Mouse (Mus musculus) midbrain, embryonic 11.5 days (tissue): Measurements from ENCODE around the gene Uri1. TPM values are rescaled to one million over a fixed set of nuclear protein-coding genes. Genes with fewer than 3 reads are reported as not detected.

Source experiments
- ATAC-seq: fragments of 200-750 bp; cut with Nextera tagmentation; 2 replicates; pipeline ENCODE4 v1.8.0; 2017; ENCODE audit warnings: moderate TSS enrichment, moderate library complexity; ENCODE audit not compliant: low FRiP score
- DNase-seq: peaks from one replicate; pipeline ENCODE4 v3.0.0; 2015; ENCODE audit warnings: low spot score; ENCODE audit errors: missing footprints
- H3K27ac ChIP-seq: fragments of 300-500 bp; sonication (generic); 2 replicates; pipeline ENCODE4 v1.5.1; 2014; ENCODE audit warnings: low read depth, low read length
- H3K27me3 ChIP-seq: fragments of 300-500 bp; sonication (generic); 2 replicates; pipeline ENCODE4 v1.6.1; 2014; ENCODE audit warnings: mild to moderate bottlenecking, low read length, moderate library complexity, mixed read lengths; ENCODE audit not compliant: control insufficient read depth, insufficient read depth
- H3K36me3 ChIP-seq: fragments of 300-500 bp; sonication (generic); 2 replicates; pipeline ENCODE4 v1.6.1; 2014; ENCODE audit warnings: mild to moderate bottlenecking, low read length, moderate library complexity, mixed read lengths; ENCODE audit not compliant: control insufficient read depth, insufficient read depth
- H3K4me1 ChIP-seq: fragments of 300-500 bp; sonication (generic); 2 replicates; pipeline ENCODE4 v1.6.1; 2014; ENCODE audit warnings: low read length; ENCODE audit not compliant: control insufficient read depth, insufficient read depth
- H3K4me2 ChIP-seq: fragments of 300-500 bp; sonication (generic); 2 replicates; pipeline ENCODE4 v1.6.1; 2014; ENCODE audit warnings: mild to moderate bottlenecking, moderate library complexity
- H3K4me3 ChIP-seq: fragments of 300-500 bp; sonication (generic); 2 replicates; pipeline ENCODE4 v1.5.1; 2014; ENCODE audit warnings: low read depth, low read length
- H3K9ac ChIP-seq: fragments of 300-500 bp; sonication (generic); 2 replicates; pipeline ENCODE4 v1.6.1; 2014; ENCODE audit warnings: low read length
- H3K9me3 ChIP-seq: fragments of 300-500 bp; sonication (generic); 2 replicates; pipeline ENCODE4 v1.6.1; 2016; ENCODE audit warnings: low read length; ENCODE audit not compliant: control insufficient read depth
- WGBS: fragments of 180-500 bp; shearing (Covaris S2); extraction: QIAGEN DNeasy Blood & Tissue Kit; methylation state at CpG from one replicate; pipeline ENCODE4 v1.1.7; 2014; 5-methylcytosine and 5-hydroxymethylcytosine counted together
- polyA plus RNA-seq: library from polyadenylated mRNA; unstranded; fragments of >200 nt; fragmentation: Nextera tagmentation; extraction: Ambion mirVana; gene quantifications from 2 replicates; pipeline ENCODE4 v1.2.1, GENCODE M21; 2014

Uri1 gene
- polyA plus RNA-seq, 1 experiment from 2014 or later, result 47.9 TPM

GRCm38 (mm10) chr7:37961247-37961646, 62.1 kb downstream of the Uri1 start:
- Histone ChIP-seq H3K27ac (no peak overlapping the region), H3K27me3 (no peaks in the 10 kb centered on the region), H3K4me2 (no peak overlapping the region), H3K4me3 (no peak overlapping the region), H3K4me1 (no peaks in the 10 kb centered on the region), H3K9me3 (no peaks in the 10 kb centered on the region), H3K36me3 (peaks cover 5% of the 10 kb centered on the region; the same call in 1 of the 2 replicates), H3K9ac (no peak overlapping the region)
- ATAC-seq, result no peak
- no peak for DNase-seq
- WGBS, result 93% methylated on average over 11 of the region's 11 CpGs

- 84% methylated on average over 9 of the region's 9 CpGs for WGBS
- no peak overlapping the region for H3K9ac ChIP-seq
These were observed 71.5 kb downstream of the Uri1 start for GRCm38 (mm10) chr7:37951841-37952240.

GRCm38 (mm10) chr7:37936459-37936858, 86.9 kb downstream of the Uri1 start:
- Histone ChIP-seq H3K27ac (no peak overlapping the region), H3K36me3 (no peaks in the 10 kb centered on the region), H3K4me3 (no peak overlapping the region), H3K4me2 (no peak overlapping the region), H3K9ac (no peak overlapping the region), H3K9me3 (no peaks in the 10 kb centered on the region), H3K4me1 (peaks cover 15% of the 10 kb centered on the region), H3K27me3 (no peaks in the 10 kb centered on the region)
- DNase-seq (no peak), ATAC-seq (no peak)
- WGBS, result 84% methylated on average over 8 of the region's 8 CpGs

More at GRCm38 (mm10) chr7:37951841-37952240, 71.5 kb downstream of the Uri1 start:
- ATAC-seq, result no peak
- no peak for DNase-seq
- H3K27ac ChIP-seq, result no peak overlapping the region
- H3K4me2 ChIP-seq, result no peak overlapping the region
- no peaks in the 10 kb centered on the region for H3K4me1 ChIP-seq
- H3K27me3 ChIP-seq, result no peaks in the 10 kb centered on the region
- H3K9me3 ChIP-seq, result no peaks in the 10 kb centered on the region
- H3K36me3 ChIP-seq, result peaks cover 3% of the 10 kb centered on the region; the same call in 1 of the 2 replicates
- H3K4me3 ChIP-seq, result no peak overlapping the region

- DNase-seq, result no peak
- no peaks in the 10 kb centered on the region for H3K9me3 ChIP-seq
- WGBS, result 79% methylated on average over 5 of the region's 5 CpGs
- no peak overlapping the region for H3K4me3 ChIP-seq
- no peak overlapping the region for H3K4me2 ChIP-seq
- no peaks in the 10 kb centered on the region for H3K27me3 ChIP-seq
- H3K36me3 ChIP-seq, result no peaks in the 10 kb centered on the region
- no peak for ATAC-seq
- no peak overlapping the region for H3K27ac ChIP-seq
- H3K4me1 ChIP-seq, result peaks cover 17% of the 10 kb centered on the region
- H3K9ac ChIP-seq, result no peak overlapping the region
These were observed 87.6 kb downstream of the Uri1 start for GRCm38 (mm10) chr7:37935786-37936185.

- no peak overlapping the region for H3K4me3 ChIP-seq
- no peak overlapping the region for H3K9ac ChIP-seq
- H3K27me3 ChIP-seq, result no peaks in the 10 kb centered on the region
- H3K9me3 ChIP-seq, result no peaks in the 10 kb centered on the region
- ATAC-seq, result peak; percentile 36; the same call in 1 of the 2 replicates
- peaks cover 17% of the 10 kb centered on the region for H3K4me1 ChIP-seq
- H3K4me2 ChIP-seq, result no peak overlapping the region
- no peaks in the 10 kb centered on the region for H3K36me3 ChIP-seq
- DNase-seq, result peak; percentile 89
- 22% methylated on average over 5 of the region's 5 CpGs for WGBS
- no peak overlapping the region for H3K27ac ChIP-seq
These were observed 88.6 kb downstream of the Uri1 start for GRCm38 (mm10) chr7:37934770-37935182.

GRCm38 (mm10) chr7:37933754-37934308, 89.5 kb downstream of the Uri1 start:
- DNase-seq, result no peak
- H3K4me2 ChIP-seq, result peak overlapping the region; percentile 6; the same call in 1 of the 2 replicates

GRCm38 (mm10) chr7:37931631-37932030, 91.7 kb downstream of the Uri1 start:
- no peaks in the 10 kb centered on the region for H3K9me3 ChIP-seq
- no peak overlapping the region for H3K27ac ChIP-seq
- 20% methylated on average over 3 of the region's 3 CpGs for WGBS
- H3K9ac ChIP-seq, result no peak overlapping the region
- DNase-seq (no peak), ATAC-seq (no peak)
- no peaks in the 10 kb centered on the region for H3K27me3 ChIP-seq
- H3K4me1 ChIP-seq, result peaks cover 17% of the 10 kb centered on the region
- no peak overlapping the region for H3K4me3 ChIP-seq
- H3K4me2 ChIP-seq, result no peak overlapping the region
- no peaks in the 10 kb centered on the region for H3K36me3 ChIP-seq

More at GRCm38 (mm10) chr7:37933754-37934308, 89.5 kb downstream of the Uri1 start:
- peaks cover 17% of the 10 kb centered on the region for H3K4me1 ChIP-seq
- no peaks in the 10 kb centered on the region for H3K36me3 ChIP-seq
- 29% methylated on average over 9 of the region's 9 CpGs for WGBS
- H3K9ac ChIP-seq, result peak overlapping the region; percentile 15; the same call in 1 of the 2 replicates
- H3K27ac ChIP-seq, result no peak overlapping the region
- H3K27me3 ChIP-seq, result no peaks in the 10 kb centered on the region
- no peaks in the 10 kb centered on the region for H3K9me3 ChIP-seq
- no peak overlapping the region for H3K4me3 ChIP-seq
- peak; percentile 64 for ATAC-seq

- H3K27ac ChIP-seq, result no peak overlapping the region
- no peak for DNase-seq
These were observed 93.6 kb downstream of the Uri1 start for GRCm38 (mm10) chr7:37929738-37930137.

GRCm38 (mm10) chr7:37922999-37923398, 100.4 kb downstream of the Uri1 start:
- ATAC-seq (no peak), DNase-seq (no peak)
- H3K36me3 ChIP-seq, result no peaks in the 10 kb centered on the region
- H3K27ac ChIP-seq, result no peak overlapping the region
- no peak overlapping the region for H3K4me2 ChIP-seq
- no peak overlapping the region for H3K4me3 ChIP-seq
- H3K27me3 ChIP-seq, result no peaks in the 10 kb centered on the region
- no peak overlapping the region for H3K9ac ChIP-seq
- WGBS, result 79% methylated on average over 4 of the region's 4 CpGs
- no peaks in the 10 kb centered on the region; the same call in 1 of the 2 replicates for H3K9me3 ChIP-seq
- H3K4me1 ChIP-seq, result no peaks in the 10 kb centered on the region

More at GRCm38 (mm10) chr7:37929738-37930137, 93.6 kb downstream of the Uri1 start:
- 65% methylated on average over 5 of the region's 5 CpGs for WGBS
- Histone ChIP-seq H3K9me3 (no peaks in the 10 kb centered on the region), H3K4me3 (no peak overlapping the region), H3K9ac (no peak overlapping the region), H3K4me1 (peaks cover 17% of the 10 kb centered on the region), H3K36me3 (no peaks in the 10 kb centered on the region), H3K4me2 (no peak overlapping the region), H3K27me3 (no peaks in the 10 kb centered on the region)
- ATAC-seq, result no peak
